Mouse (Mus musculus) cerebellum, adult (tissue): ENCODE measurements at regions not wholly inside any gene's neighbourhood (a gene's known extent, or its start where the extent isn't known, plus 50 kb on each side); places are given as distances from the start of the nearest gene placed in this dataset.

Experiments
- ATAC-seq: cut with Nextera tagmentation; 2 replicates; pipeline ENCODE4 v1.9.2; 2017; ENCODE audit warnings: mild to moderate bottlenecking, moderate library complexity, mixed read lengths; ENCODE audit not compliant: insufficient number of reproducible peaks, low FRiP score, low TSS enrichment

- ATAC-seq, result peak; percentile 84
Measured at GRCm38 (mm10) chr5:74943737-74944403, 100.7 kb downstream of the Chic2 start.

GRCm38 (mm10) chr5:74941426-74941825 lies 103.1 kb downstream of the Chic2 start:
- ATAC-seq, result no peak

GRCm38 (mm10) chr5:74937416-74937940 lies 107.1 kb downstream of the Chic2 start:
- no peak for ATAC-seq

GRCm38 (mm10) chr5:74936087-74936486 lies 108.5 kb downstream of the Chic2 start:
- ATAC-seq, result no peak

GRCm38 (mm10) chr5:74935676-74936075 lies 108.9 kb downstream of the Chic2 start:
- ATAC-seq, result no peak

GRCm38 (mm10) chr5:74933276-74933675 lies 111.3 kb downstream of the Chic2 start:
- ATAC-seq, result no peak

GRCm38 (mm10) chr5:74932206-74932605 lies 112.4 kb downstream of the Chic2 start:
- ATAC-seq, result no peak

GRCm38 (mm10) chr5:74931765-74932164 lies 112.8 kb downstream of the Chic2 start:
- ATAC-seq, result no peak

GRCm38 (mm10) chr5:74927543-74927942 lies 117.0 kb downstream of the Chic2 start:
- no peak for ATAC-seq

GRCm38 (mm10) chr5:74925769-74926168 lies 118.8 kb downstream of the Chic2 start:
- ATAC-seq, result no peak

GRCm38 (mm10) chr5:74924031-74924533 lies 120.5 kb downstream of the Chic2 start:
- ATAC-seq, result no peak

- no peak for ATAC-seq
Measured at GRCm38 (mm10) chr5:74923337-74923736, 121.2 kb downstream of the Chic2 start.

- ATAC-seq, result no peak
Measured at GRCm38 (mm10) chr5:74922881-74923280, 121.7 kb downstream of the Chic2 start.

- ATAC-seq, result no peak
Measured at GRCm38 (mm10) chr5:74920939-74921338, 123.6 kb downstream of the Chic2 start.

GRCm38 (mm10) chr5:74920490-74920889 lies 124.1 kb downstream of the Chic2 start:
- no peak for ATAC-seq

- no peak for ATAC-seq
Measured at GRCm38 (mm10) chr5:74905504-74906061, 139.0 kb downstream of the Chic2 start.

GRCm38 (mm10) chr5:74904927-74905503 lies 139.6 kb downstream of the Chic2 start:
- ATAC-seq, result no peak

GRCm38 (mm10) chr5:74904327-74904726 lies 140.2 kb downstream of the Chic2 start:
- ATAC-seq, result no peak

- no peak for ATAC-seq
Measured at GRCm38 (mm10) chr5:74903711-74904110, 140.9 kb downstream of the Chic2 start.

GRCm38 (mm10) chr5:74897133-74897532 lies 147.4 kb downstream of the Chic2 start:
- ATAC-seq, result no peak

GRCm38 (mm10) chr5:74893276-74893675 lies 151.3 kb downstream of the Chic2 start:
- ATAC-seq, result no peak
